In the genomic region with DNA sequence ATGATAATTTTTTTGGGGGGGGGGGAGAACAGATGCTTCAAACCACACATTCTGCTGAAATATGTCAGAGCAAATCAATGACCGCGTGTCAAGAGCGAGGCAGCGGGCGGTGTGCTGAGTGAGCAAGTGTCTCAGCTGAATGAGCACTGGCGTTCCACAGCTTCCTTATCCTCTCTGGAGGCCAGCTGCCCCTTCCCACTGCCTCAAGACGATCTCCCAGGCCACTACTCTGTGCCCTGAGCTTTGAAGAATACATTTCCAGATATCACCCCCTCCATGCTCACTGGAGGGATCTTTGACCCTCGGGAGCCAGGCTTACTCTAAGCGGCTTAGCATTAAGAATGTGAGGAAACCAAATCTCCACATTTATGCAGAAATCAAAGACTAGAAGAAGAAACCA, we compare ENCODE assay signal across 19 mouse cellular contexts. TPM values are rescaled to one million over a fixed set of nuclear protein-coding genes. Genes with fewer than 3 reads are reported as not detected.
DNase-seq lines count a peak whose midpoint lies in the region; ATAC-seq and TF ChIP-seq lines count a peak whose summit lies in the region.
"Had no signal": no experiment of that assay in that cellular context is flagged by ENCODE, and none has a peak within 500 bp of the region (broad histone marks: within the 10 kb centered on the region; RNA-seq: fewer than 3 reads in every experiment).

No protein-coding gene starts in this region.

- no peak overlapping the region for H3K9ac ChIP-seq in midbrain, embryonic 15.5 days
- H3K9ac ChIP-seq: neural tube, embryonic 12.5 days had no signal

- 18% methylated on average over 9 of the region's 9 CpGs for WGBS in midbrain, embryonic 15.5 days

- H3K4me2 ChIP-seq in midbrain, embryonic 15.5 days = no peak overlapping the region
- H3K4me2 ChIP-seq: heart, embryonic 11.5 days; neural tube, embryonic 12.5 days had no signal

- TF ChIP-seq POLR2A in brain, embryonic 14.5 days (IDR thresholded peaks at IDR 0.05; ENCODE audit: borderline replicate concordance, extremely low read depth, insufficient read depth, insufficient read length, poor library complexity, severe bottlenecking) = no peak

- H3K36me3 ChIP-seq in midbrain, embryonic 15.5 days (replicated peaks) = no peaks in the 10 kb centered on the region
- H3K36me3 ChIP-seq: neural tube, embryonic 12.5 days had no signal

- 0 out of 2 replicates have a peak overlapping the region, but pooled peaks have one; percentile 30 for H3K27ac ChIP-seq in midbrain, embryonic 15.5 days
- H3K27ac ChIP-seq: macrophage; neural tube, embryonic 12.5 days; stomach, postnatal 0 days had no signal

- H3K27me3 ChIP-seq in midbrain, embryonic 15.5 days (replicated peaks) = no peaks in the 10 kb centered on the region
- H3K27me3 ChIP-seq: neural tube, embryonic 12.5 days had no signal

- H3K4me3 ChIP-seq in midbrain, embryonic 15.5 days = no peak overlapping the region
- H3K4me3 ChIP-seq: neural tube, embryonic 12.5 days had no signal

- no peak for ATAC-seq in midbrain, embryonic 15.5 days (replicated peaks)
- ATAC-seq: forebrain, embryonic 16.5 days had no signal

- no peaks in the 10 kb centered on the region for H3K9me3 ChIP-seq in midbrain, embryonic 15.5 days
- H3K9me3 ChIP-seq: neural tube, embryonic 12.5 days had no signal

- peak; percentile 22 for DNase-seq in Muller cell, postnatal 12 days (ENCODE audit: inconsistent ontology term)
- peak; percentile 54 for DNase-seq in brain, embryonic 14.5 days (ENCODE audit: low read depth)
- peak; percentile 32 for DNase-seq in kidney, postnatal 14 days
- DNase-seq in spleen, postnatal 10 days (ENCODE audit: low spot score in 2 of 2) = no peak
- DNase-seq in testis, postnatal 10 days (ENCODE audit: low spot score) = no peak
- no peak for DNase-seq in thymus, postnatal 36 days
- DNase-seq: adrenal gland, postnatal 36 days; cerebellum, postnatal 10 days; embryo, embryonic 11 days; layer of hippocampus, postnatal 36 days; liver; lung, adult 2 months; right cerebral cortex, postnatal 25 days had no signal

- no peak for TF ChIP-seq CTCF in brain, embryonic 14.5 days (IDR thresholded peaks at IDR 0.05; ENCODE audit: borderline replicate concordance, extremely low read depth, insufficient read depth, insufficient read length)

- H3K4me1 ChIP-seq in midbrain, embryonic 15.5 days = peaks cover 23% of the 10 kb centered on the region
- H3K4me1 ChIP-seq: neural tube, embryonic 12.5 days had no signal

RNA-seq across cellular contexts. Expression of gene Disc1, which starts 59.2 kb away (rescaled TPM):
- polyA plus RNA-seq in brain, embryonic 14.5 days (2012; rRNA removed) = 1.6 and 2.1 TPM in 2 replicates
- polyA plus RNA-seq in midbrain, embryonic 15.5 days (2015; fragmentation: Nextera tagmentation; extraction: Ambion mirVana) = 1.6 TPM in 2 replicates

Comparison
In these comparisons a context has a peak if more than half of its experiments do, and no peak if none do; other contexts are left out.
1. DNase-seq: peak in Muller cell, postnatal 12 days (single experiment), brain, embryonic 14.5 days (single experiment) and kidney, postnatal 14 days (single experiment); none in spleen, postnatal 10 days (0 of 2), testis, postnatal 10 days (single experiment) and thymus, postnatal 36 days (0 of 2).